Mouse (Mus musculus) right cerebral cortex, adult 2 months (tissue): ENCODE measurements around the gene Rsad1.

Experiments
- DNase-seq, 2 experiments: peaks; one replicate each; pipeline ENCODE4 v3.0.0; 2021 to 2022; ENCODE audit warnings: low spot score in 2 of 2

The Rsad1 gene

DNA sequence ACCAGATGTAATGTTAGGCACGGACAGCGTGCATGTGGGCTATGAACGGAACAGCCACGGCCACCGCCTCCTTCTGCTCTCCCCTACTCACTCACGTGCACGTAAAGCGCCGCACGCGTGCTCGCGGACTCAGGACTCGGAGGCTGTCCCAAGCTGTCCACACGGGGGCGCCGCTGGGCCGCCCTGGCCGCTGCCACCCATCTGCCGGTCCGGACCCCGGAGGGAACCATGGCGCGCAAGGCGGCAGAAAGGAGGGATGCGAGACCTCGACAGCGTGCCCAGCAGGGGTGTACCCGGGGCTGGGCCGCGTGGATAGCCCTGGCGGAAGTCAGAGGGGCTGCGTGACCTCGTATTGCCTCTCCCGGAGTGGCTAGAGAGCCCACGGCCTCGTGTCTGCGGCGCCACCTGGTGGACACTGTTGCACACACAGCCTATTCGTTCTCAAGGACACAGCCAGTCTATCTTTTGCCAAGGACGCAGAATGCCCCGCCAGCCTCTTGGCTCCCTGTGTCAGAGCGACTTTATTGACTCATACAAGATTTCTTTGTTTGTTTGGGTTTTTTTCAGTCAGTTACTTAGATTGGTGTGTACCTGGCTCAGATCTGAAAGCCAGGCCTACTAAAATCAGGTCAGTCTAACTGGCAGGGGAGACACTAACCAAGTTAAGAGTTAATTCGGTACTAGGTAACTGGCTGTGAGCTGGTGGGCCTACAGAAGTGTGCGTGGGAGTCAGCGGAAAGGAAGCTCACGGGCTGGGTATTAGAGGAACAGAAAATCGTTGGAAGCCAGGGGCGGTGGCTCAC, at the start of gene Rsad1:
TSS of gene Rsad1 (minus strand) at position 368 of the 803 bp plus-strand sequence.
- peak; percentile 97 to 98 for DNase-seq

DNA sequence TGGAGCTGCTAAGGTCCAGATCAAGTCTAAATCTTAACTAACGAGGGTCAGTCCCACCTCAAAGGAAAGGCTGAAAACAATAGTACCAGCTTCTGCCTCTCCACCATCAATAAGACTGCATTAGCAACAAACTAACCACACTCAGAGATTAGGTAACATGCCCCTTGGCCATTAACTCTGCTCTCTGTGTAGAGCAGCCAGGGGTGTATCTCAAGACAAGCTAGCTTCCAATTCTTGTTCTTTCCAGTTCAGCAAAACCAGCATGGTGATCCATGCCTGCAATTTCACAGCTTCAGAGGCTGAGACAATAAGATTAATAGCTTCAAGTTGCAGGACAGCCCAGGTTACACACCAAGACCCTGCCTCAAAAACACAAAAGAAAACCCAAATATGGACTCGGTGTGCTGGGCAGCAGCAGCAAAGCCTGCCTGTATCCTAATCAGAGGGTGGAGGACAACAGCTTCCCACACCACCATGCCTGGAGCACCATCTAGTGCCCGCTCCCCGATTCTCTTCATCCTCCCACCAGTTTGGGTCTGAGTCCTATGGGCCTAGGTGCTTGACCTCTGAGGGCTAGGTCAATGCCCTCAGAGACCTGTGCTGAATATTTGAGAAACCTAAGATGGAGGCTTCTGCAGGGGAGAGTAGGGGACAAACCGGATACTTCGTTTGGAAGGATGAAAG, 49.5 kb upstream of the Rsad1 start:
- no peak for DNase-seq

DNA sequence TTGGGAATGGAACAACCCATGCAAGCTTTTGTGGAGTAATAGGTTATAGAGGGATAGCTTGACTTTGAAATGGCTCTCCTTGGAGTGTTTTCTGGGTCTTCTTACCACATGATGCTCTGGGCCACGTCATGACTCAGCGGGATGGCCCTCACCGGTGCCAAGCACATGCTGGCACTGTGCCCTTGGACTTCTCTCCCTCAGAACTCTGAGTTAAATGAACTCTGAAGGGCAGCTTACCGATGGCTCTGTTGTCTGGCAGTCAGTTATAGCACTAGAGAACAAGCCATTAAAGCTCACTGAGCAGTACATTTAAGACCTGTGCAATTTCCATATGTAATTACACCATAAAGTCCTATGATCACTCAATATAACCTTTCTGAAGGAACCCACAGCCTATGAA, 48.3 kb upstream of the Rsad1 start:
- no peak for DNase-seq

- DNase-seq: no peak
Observed at GRCm38 (mm10) chr11:94596311-94596852, 47.3 kb upstream of the Rsad1 start.

- no peak for DNase-seq
Observed at GRCm38 (mm10) chr11:94587511-94587910, 38.5 kb upstream of the Rsad1 start.

DNA sequence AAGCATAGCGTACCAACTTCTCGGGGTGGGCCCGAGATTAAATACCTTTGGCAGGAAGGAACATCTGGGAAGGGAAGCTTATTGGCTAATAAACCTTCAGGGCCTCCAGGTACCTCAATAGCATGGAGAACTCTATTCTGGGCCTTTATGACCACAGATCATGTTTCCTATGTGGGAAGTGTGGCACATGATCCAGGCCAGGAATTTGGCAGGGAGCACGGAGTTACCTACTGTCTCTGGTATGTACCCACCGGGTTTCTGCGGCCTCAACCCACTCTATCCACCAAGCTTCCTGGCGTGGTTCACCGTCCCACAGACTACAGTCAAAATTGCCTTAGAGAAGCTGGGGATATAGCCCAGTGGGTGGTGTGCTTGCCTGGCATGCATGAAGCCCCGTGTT, 36.0 kb upstream of the Rsad1 start:
- no peak for DNase-seq

GRCm38 (mm10) chr11:94580111-94580740, 31.2 kb upstream of the Rsad1 start:
- no peak for DNase-seq

GRCm38 (mm10) chr11:94576361-94576760, 27.3 kb upstream of the Rsad1 start:
- DNase-seq: no peak

DNA sequence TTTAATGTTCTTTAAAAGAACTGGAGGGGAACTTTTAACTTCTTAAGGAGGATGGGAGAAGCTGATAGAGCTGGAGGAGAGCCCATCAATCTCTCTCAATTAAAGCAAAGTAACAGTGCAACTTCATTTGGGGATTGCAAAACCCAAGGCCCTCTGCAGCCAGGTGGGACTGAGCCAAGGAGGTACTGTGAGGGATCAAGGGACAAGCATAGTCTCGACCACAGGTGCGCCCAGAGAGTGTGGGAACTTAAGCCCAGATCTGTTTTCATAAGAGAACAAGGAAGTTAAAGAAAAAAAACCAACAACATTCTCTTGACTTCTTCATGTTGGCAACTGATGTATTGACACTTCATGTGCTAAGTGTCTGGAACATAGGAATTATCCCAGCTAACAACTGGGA, 26.0 kb upstream of the Rsad1 start:
- no peak for DNase-seq

DNA sequence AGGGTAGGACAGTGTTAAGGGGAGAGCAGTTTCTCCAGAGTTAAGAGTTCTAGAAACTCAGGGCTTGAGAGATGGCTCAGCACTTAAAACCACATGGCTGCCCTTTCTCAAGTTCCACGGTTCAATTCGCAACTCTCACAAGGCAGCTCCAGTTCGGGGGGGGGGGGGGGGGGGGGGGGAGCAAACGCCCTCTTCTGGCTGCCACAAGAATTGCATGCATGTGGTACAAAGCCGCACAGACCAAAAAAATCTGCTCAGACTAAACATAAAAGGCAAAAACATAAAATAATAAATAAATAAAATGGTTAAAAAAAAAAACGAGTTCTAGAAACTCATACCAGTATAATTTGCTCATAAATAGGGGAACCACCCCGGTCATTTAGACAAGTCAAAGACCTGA, 25.5 kb upstream of the Rsad1 start:
- DNase-seq: no peak

GRCm38 (mm10) chr11:94571850-94572249, 22.8 kb upstream of the Rsad1 start:
- DNase-seq: no peak

GRCm38 (mm10) chr11:94570612-94571011, 21.6 kb upstream of the Rsad1 start:
- no peak for DNase-seq

GRCm38 (mm10) chr11:94567326-94567725, 18.3 kb upstream of the Rsad1 start:
- DNase-seq: no peak

DNA sequence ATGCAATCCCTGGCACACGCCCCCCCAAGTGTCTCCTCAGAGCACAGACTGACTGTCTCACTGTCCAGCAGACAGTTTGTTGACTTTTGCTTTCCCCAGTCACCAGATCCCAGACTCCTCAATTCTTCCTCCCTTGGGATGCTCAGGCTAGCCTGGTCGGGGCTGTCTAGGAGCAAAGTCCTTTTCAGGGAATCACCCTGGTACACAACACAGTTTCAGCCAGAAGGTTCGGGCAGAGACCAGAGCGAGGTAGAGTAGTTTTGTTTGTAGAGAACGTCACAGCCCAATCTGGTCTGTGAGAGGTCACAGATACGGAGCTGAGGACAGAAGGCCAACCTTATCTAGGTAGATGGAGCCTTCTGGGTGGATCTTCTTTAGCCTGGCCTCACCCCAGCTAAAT, 17.5 kb upstream of the Rsad1 start:
- DNase-seq: no peak

GRCm38 (mm10) chr11:94565151-94565479, 16.1 kb upstream of the Rsad1 start:
- no peak for DNase-seq

DNA sequence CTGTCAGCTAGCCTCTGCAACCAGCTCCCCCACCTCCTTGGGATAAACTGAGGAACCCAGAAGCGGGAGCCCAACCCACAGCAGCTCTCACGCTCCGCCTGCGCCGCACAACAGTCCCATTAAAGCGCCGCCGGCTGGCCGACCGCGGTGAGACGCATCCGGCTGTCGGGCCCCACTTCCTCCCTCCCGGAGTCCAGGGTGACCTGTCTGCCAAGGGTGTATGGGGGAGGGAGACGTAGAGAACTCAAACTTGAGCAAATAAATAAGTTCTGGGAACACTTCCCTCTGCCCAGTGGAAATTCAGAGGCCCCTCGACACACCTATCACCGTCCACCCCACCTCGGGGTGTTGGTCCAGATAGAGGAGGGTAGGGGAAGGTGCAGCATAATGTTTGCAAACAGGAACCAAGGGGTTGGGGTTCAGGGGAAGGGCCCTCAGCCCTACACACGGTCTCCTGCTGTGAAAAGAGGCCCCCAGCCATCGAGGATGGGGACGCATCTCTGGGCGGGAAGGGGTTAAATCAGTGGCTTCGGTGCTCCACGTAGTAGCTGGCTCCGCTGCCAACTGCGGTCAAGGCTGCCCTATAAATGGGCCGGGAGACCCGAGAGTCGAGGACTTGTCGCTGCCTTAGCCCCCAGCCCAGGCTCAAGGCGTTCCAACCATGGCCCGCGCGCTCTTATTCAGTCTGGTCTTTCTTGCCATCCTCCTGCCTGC, 15.5 kb upstream of the Rsad1 start, which contains the start of gene Chad:
TSS of gene Chad (plus strand) at position 611 of the 714 bp plus-strand sequence.
- DNase-seq: no peak

DNA sequence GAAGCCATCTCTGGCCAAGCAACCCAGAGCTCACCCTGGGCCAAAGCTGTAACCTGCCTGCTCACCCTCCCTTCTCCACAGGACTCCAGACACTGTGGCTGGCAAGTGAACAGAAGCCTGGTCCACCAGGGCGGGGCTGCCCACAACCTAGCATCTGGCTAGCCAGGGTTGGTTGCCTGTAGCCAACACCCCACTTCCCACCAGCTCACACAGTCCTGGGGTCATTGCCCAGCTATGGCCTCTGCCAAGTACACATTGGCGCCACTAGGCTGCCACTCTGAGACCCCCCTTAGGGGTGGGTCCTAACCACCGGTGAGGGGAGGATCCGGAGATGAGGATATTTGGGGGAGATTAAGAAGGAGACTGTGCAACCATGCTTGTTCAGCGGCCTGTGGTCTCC, 14.8 kb upstream of the Rsad1 start:
- DNase-seq: no peak

DNA sequence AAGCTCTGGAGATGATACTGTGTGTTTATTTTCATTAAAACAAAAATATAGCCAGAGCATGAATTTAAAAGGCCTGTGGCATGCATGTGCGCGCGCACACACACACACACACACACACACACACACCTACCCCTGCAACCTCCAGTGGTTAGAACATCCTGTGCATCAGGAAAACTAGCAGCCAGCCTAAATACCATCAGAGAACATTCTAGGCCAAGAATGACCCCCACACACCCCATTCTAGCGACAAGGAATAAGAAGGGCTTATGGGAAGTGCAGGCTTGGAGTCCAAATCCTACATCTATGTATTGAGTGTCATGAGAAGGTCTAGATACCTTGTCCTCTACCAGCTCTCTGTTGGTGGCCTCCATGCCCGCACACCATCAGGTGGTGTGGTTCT, 14.3 kb upstream of the Rsad1 start:
- DNase-seq: no peak

DNA sequence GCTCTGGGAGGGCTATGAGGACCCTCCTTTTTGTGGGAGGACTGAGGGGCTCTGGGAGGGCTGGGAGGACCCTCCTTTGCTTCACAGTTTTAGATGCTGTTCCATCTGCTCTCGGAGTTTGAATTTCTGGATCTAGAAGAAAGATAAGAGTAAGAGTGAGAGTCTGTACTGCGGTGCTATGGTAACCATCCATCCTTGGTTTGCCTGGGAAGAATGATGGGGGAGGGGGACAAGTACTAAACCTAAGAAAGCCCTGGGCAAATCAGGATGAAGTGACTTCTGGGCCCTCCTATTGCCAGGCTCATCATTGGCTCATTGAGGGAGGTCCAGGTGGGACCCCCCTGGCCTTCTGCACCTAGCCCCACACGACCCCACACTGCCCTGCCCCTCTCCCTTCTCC, 9.2 kb upstream of the Rsad1 start:
- no peak for DNase-seq

- no peak for DNase-seq
Observed at GRCm38 (mm10) chr11:94550442-94550744, 1.3 kb upstream of the Rsad1 start.

GRCm38 (mm10) chr11:94549691-94550441, 811 bp upstream of the Rsad1 start:
- DNase-seq: peak; percentile 30 to 31
